Mouse (Mus musculus): ENCODE data around the gene Pkp4. TPM values are rescaled to one million over a fixed set of nuclear protein-coding genes. Genes with fewer than 3 reads are reported as not detected.
"Not testable (repeated sequence)": the region's sequence is repeated elsewhere in the genome, so short reads cannot be mapped to it uniquely, and the experiment has no call there.

Gene Pkp4
- polyA plus RNA-seq, 1 experiment from 2014 or later = 30.6 TPM

- Histone ChIP-seq H3K9me3 (replicated peaks) (no peaks in the 10 kb centered on the region), H3K27me3 (replicated peaks) (no peaks in the 10 kb centered on the region), H3K4me3 (no peak overlapping the region), H3K4me1 (replicated peaks) (no peaks in the 10 kb centered on the region; the same call in 1 of the 2 replicates), H3K4me2 (no peak overlapping the region), H3K27ac (ENCODE audit: poor library complexity, severe bottlenecking) (no peak overlapping the region), H3K9ac (no peak overlapping the region), H3K36me3 (no peaks in the 10 kb centered on the region)
- no peak for ATAC-seq (ENCODE audit: insufficient number of reproducible peaks, low FRiP score)
- 88% methylated on average over 17 of the region's 17 CpGs for WGBS
Measured at GRCm38 (mm10) chr2:59383231-59383630, 222.6 kb downstream of the Pkp4 start.

- 67% methylated on average over 10 of the region's 10 CpGs for WGBS
- no peaks in the 10 kb centered on the region for H3K36me3 ChIP-seq
- no peaks in the 10 kb centered on the region for H3K9me3 ChIP-seq (replicated peaks)
- H3K4me2 ChIP-seq = no peak overlapping the region
- no peaks in the 10 kb centered on the region; the same call in 1 of the 2 replicates for H3K4me1 ChIP-seq (replicated peaks)
- no peak for ATAC-seq (ENCODE audit: insufficient number of reproducible peaks, low FRiP score)
- no peaks in the 10 kb centered on the region for H3K27me3 ChIP-seq (replicated peaks)
- H3K4me3 ChIP-seq = no peak overlapping the region
- H3K27ac ChIP-seq (ENCODE audit: poor library complexity, severe bottlenecking) = no peak overlapping the region
- no peak overlapping the region for H3K9ac ChIP-seq
Measured at GRCm38 (mm10) chr2:59383852-59384776, 223.5 kb downstream of the Pkp4 start.

GRCm38 (mm10) chr2:59385211-59385935 lies 224.7 kb downstream of the Pkp4 start:
- WGBS = 57% methylated on average over 4 of the region's 4 CpGs
- no peak for ATAC-seq (ENCODE audit: insufficient number of reproducible peaks, low FRiP score)

GRCm38 (mm10) chr2:59389971-59390370 lies 229.3 kb downstream of the Pkp4 start:
- H3K27me3 ChIP-seq (replicated peaks) = no peaks in the 10 kb centered on the region
- no peak overlapping the region for H3K9ac ChIP-seq
- H3K27ac ChIP-seq (ENCODE audit: poor library complexity, severe bottlenecking) = no peak overlapping the region
- 78% methylated on average over 5 of the region's 5 CpGs for WGBS
- ATAC-seq (ENCODE audit: insufficient number of reproducible peaks, low FRiP score) = no peak
- H3K4me3 ChIP-seq = no peak overlapping the region
- peaks cover 3% of the 10 kb centered on the region for H3K9me3 ChIP-seq (replicated peaks)
- H3K36me3 ChIP-seq = no peaks in the 10 kb centered on the region
- no peaks in the 10 kb centered on the region for H3K4me1 ChIP-seq (replicated peaks)
- no peak overlapping the region for H3K4me2 ChIP-seq

More at GRCm38 (mm10) chr2:59385211-59385935, 224.7 kb downstream of the Pkp4 start:
- Histone ChIP-seq H3K27me3 (replicated peaks) (no peaks in the 10 kb centered on the region), H3K9ac (no peak overlapping the region), H3K9me3 (replicated peaks) (no peaks in the 10 kb centered on the region), H3K36me3 (no peaks in the 10 kb centered on the region), H3K4me3 (no peak overlapping the region), H3K4me2 (no peak overlapping the region), H3K4me1 (replicated peaks) (no peaks in the 10 kb centered on the region; the same call in 1 of the 2 replicates), H3K27ac (ENCODE audit: poor library complexity, severe bottlenecking) (no peak overlapping the region)

- ATAC-seq (ENCODE audit: insufficient number of reproducible peaks, low FRiP score) = no peak
- Histone ChIP-seq H3K9ac (no peak overlapping the region), H3K4me2 (no peak overlapping the region), H3K27me3 (replicated peaks) (no peaks in the 10 kb centered on the region), H3K4me1 (replicated peaks) (no peaks in the 10 kb centered on the region), H3K4me3 (no peak overlapping the region), H3K9me3 (replicated peaks) (peaks cover 3% of the 10 kb centered on the region), H3K27ac (ENCODE audit: poor library complexity, severe bottlenecking) (no peak overlapping the region), H3K36me3 (no peaks in the 10 kb centered on the region)
- 73% methylated on average over 1 of the region's 1 CpGs for WGBS
Measured at GRCm38 (mm10) chr2:59393177-59393576, 232.5 kb downstream of the Pkp4 start.

- H3K4me1 ChIP-seq (replicated peaks) = no peaks in the 10 kb centered on the region
- WGBS = 87% methylated on average over 4 of the region's 4 CpGs
- no peak for ATAC-seq (ENCODE audit: insufficient number of reproducible peaks, low FRiP score)
- H3K27me3 ChIP-seq (replicated peaks) = no peaks in the 10 kb centered on the region
- H3K9ac ChIP-seq = no peak overlapping the region
- peaks cover 3% of the 10 kb centered on the region for H3K9me3 ChIP-seq (replicated peaks)
- H3K36me3 ChIP-seq = no peaks in the 10 kb centered on the region
- H3K4me2 ChIP-seq = no peak overlapping the region
- H3K4me3 ChIP-seq = no peak overlapping the region
- no peak overlapping the region for H3K27ac ChIP-seq (ENCODE audit: poor library complexity, severe bottlenecking)
Measured at GRCm38 (mm10) chr2:59394651-59395050, 234.0 kb downstream of the Pkp4 start.

GRCm38 (mm10) chr2:59395160-59395650 lies 234.6 kb downstream of the Pkp4 start:
- H3K4me2 ChIP-seq; H3K36me3 ChIP-seq; ATAC-seq (ENCODE audit: insufficient number of reproducible peaks, low FRiP score); H3K4me3 ChIP-seq; H3K4me1 ChIP-seq (replicated peaks); H3K9me3 ChIP-seq (replicated peaks); H3K9ac ChIP-seq; H3K27me3 ChIP-seq (replicated peaks); H3K27ac ChIP-seq (ENCODE audit: poor library complexity, severe bottlenecking): not testable (repeated sequence)
- WGBS = 80% methylated on average over 1 of the region's 1 CpGs

- Histone ChIP-seq H3K4me3 (no peak overlapping the region), H3K9ac (no peak overlapping the region), H3K27ac (ENCODE audit: poor library complexity, severe bottlenecking) (no peak overlapping the region), H3K4me1 (replicated peaks) (0 out of 2 replicates have a peak, but pooled peaks cover 3% of the 10 kb centered on the region), H3K9me3 (replicated peaks) (peaks cover 3% of the 10 kb centered on the region; the same call in 1 of the 2 replicates), H3K36me3 (no peaks in the 10 kb centered on the region), H3K27me3 (replicated peaks) (no peaks in the 10 kb centered on the region), H3K4me2 (no peak overlapping the region)
- ATAC-seq (ENCODE audit: insufficient number of reproducible peaks, low FRiP score) = no peak
- WGBS = 76% methylated on average over 1 of the region's 1 CpGs
Measured at GRCm38 (mm10) chr2:59396555-59396954, 235.9 kb downstream of the Pkp4 start.

- H3K27me3 ChIP-seq (replicated peaks) = no peaks in the 10 kb centered on the region
- peaks cover 1% of the 10 kb centered on the region; the same call in 1 of the 2 replicates for H3K9me3 ChIP-seq (replicated peaks)
- H3K4me2 ChIP-seq = no peak overlapping the region
- no peak overlapping the region for H3K9ac ChIP-seq
- no peak overlapping the region for H3K4me3 ChIP-seq
- no peak overlapping the region for H3K27ac ChIP-seq (ENCODE audit: poor library complexity, severe bottlenecking)
- no peaks in the 10 kb centered on the region for H3K36me3 ChIP-seq
- H3K4me1 ChIP-seq (replicated peaks) = peaks cover 8% of the 10 kb centered on the region; the same call in 1 of the 2 replicates
- ATAC-seq (ENCODE audit: insufficient number of reproducible peaks, low FRiP score) = no peak
Measured at GRCm38 (mm10) chr2:59397531-59397930, 236.9 kb downstream of the Pkp4 start.

GRCm38 (mm10) chr2:59400901-59401378 lies 240.3 kb downstream of the Pkp4 start:
- no peak for ATAC-seq (ENCODE audit: insufficient number of reproducible peaks, low FRiP score)
- no peak overlapping the region for H3K4me2 ChIP-seq
- H3K4me3 ChIP-seq = no peak overlapping the region
- no peaks in the 10 kb centered on the region for H3K36me3 ChIP-seq
- H3K27me3 ChIP-seq (replicated peaks) = no peaks in the 10 kb centered on the region
- peaks cover 8% of the 10 kb centered on the region; the same call in 1 of the 2 replicates for H3K4me1 ChIP-seq (replicated peaks)
- WGBS = 41% methylated on average over 2 of the region's 2 CpGs
- no peak overlapping the region for H3K27ac ChIP-seq (ENCODE audit: poor library complexity, severe bottlenecking)
- H3K9me3 ChIP-seq (replicated peaks) = no peaks in the 10 kb centered on the region
- H3K9ac ChIP-seq = no peak overlapping the region
